Mouse (Mus musculus): ENCODE results near the gene Ubac2.

The Ubac2 gene

DNA sequence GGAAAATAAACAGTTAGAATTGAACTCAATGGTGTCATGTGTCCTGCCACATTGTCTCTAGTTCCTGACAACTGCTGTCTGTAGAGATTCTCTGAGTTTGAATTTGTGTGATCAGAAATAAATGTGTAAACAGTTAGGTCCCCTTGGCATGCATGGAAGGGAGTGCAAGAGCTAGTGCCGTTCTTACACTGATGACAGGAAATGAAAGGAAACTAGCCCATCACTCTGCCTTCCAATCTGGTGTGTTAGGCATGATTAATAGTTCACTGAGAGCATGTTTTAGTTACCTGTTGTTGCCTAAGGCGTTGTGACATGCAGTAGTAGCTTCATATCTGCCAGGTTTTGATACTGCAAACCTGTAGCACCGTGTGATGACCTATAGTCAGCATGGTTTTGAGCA is 69.5 kb downstream of the Ubac2 start:
- no peak for DNase-seq (ENCODE audit: extremely low read depth, low read depth, low spot score)

DNA sequence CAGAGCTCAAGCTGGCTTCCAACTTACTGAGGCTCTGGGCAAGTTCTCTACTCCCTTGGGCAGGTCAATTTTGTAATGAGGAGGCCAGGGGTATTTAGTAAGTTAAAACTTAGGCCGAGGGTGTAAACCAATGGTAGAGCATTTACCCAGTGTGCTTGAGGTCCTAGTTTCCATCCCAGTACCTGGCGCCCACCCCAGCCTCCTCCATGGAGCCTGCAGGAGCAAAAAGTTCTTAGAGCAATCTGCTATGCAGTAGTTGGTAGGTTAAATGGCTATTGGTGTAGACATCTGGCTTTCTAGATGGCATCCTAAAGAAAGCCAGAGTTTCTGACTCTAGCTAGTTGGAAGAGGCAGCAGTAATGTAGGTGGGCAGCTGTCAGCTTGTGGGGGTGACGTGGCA is 71.0 kb downstream of the Ubac2 start:
- DNase-seq (ENCODE audit: extremely low read depth, low read depth, low spot score) = no peak

DNA sequence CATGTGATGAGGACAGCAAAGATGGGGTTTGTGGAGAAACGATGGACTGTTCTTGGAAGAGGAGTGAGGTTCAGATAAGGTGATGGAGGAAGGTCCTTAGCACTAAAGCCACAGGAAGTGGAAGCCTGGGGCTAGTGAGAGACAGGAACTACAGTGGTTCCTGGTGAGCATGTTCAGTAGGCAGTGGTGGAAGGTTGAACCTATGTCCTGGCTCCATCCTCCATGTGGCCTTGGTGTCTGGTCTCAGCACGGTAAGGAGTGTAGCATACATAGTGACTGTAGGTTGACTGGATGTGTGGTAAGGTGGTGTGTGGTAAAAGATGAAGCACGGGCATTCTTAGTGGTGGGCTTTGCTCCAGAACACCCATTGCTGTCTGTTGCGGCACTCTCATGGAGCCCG is 71.5 kb downstream of the Ubac2 start:
- no peak for DNase-seq (ENCODE audit: extremely low read depth, low read depth, low spot score)

DNA sequence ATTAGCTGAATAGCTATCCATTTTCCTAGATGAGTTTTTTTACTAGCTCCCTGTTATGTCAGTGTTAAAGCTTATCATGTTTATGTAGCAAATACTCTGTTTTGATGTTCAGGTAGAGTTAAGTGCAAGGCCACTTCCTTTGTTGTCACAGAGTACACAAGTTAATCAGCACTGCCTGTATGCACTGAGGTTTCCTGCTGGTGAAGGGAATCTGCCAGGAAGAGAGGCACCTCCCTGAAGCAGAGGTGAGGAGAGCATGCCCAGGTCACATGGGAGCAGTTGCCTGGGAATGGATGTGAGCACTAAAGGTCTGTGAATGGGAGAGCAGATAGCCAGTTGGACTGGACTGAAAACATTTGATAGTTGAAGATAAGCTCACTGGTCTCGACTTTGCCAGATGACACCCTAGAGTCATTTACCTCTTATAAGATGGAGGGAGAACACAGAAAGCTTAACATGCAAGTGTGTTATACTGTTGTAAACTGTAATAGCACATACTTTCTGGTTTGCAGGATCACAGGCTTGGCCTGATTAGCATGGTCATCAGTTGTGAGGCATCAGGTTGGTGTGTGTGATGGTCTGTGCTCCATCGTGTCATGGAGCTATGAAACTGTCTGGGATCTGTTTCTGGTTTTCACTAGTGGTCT is 73.1 kb downstream of the Ubac2 start:
- no peak for DNase-seq (ENCODE audit: extremely low read depth, low read depth, low spot score)

DNA sequence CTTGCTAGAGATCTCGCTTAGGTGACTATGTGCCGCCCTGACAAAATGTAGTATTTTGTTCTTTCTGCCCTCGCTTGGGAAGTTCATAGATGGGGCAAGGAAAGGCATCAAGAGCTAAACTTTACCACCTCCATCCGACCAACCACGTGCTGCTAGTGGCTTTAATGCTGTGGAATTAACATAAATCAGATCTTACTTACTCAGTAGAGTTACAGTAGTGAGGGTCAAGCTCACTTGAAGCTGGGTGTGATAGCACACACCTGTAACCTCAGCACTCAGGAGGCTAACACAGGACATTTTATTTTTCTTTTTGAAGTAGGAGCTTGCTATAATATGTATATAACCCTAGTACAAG is 73.6 kb downstream of the Ubac2 start:
- no peak for DNase-seq (ENCODE audit: extremely low read depth, low read depth, low spot score)

DNA sequence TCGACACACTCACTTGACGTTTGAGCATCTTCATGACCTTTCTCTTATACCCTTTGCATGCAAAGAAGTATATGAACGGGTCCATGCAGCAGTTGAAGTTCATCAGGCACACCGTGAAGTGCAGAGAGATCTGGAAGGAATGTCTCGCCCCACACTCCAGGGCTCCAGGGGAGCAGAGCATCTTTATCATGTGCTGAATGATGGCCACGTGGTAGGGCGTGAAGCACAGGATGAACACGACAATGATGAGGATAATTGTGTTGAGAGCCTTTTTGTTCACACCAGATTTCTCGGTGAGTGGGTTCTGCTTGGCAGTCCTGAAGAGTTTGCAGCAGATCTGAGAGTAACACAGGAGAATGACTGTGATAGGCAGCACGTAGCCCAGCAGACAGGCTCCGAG is 75.7 kb downstream of the Ubac2 start:
- no peak for DNase-seq (ENCODE audit: extremely low read depth, low read depth, low spot score)

DNA sequence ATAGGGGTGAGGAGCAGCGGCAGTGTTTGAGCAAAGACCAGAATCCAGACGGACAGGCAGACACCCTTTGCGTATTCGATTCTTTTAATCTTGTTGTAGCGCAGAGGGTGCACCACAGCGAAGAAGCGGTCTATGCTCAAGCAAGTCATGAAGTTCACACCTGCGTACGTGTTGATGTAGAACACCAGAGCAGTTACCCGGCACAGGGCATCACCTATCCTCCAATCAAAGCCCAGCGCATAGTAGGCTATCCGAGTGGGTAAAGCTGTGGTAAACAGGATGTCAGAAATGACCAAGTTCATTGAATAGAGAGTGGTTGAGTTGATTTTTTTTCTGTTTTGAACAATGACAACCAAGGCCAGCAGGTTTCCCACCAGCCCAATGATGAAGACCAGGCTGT is 76.2 kb downstream of the Ubac2 start:
- no peak for DNase-seq (ENCODE audit: extremely low read depth, low read depth, low spot score)

DNA sequence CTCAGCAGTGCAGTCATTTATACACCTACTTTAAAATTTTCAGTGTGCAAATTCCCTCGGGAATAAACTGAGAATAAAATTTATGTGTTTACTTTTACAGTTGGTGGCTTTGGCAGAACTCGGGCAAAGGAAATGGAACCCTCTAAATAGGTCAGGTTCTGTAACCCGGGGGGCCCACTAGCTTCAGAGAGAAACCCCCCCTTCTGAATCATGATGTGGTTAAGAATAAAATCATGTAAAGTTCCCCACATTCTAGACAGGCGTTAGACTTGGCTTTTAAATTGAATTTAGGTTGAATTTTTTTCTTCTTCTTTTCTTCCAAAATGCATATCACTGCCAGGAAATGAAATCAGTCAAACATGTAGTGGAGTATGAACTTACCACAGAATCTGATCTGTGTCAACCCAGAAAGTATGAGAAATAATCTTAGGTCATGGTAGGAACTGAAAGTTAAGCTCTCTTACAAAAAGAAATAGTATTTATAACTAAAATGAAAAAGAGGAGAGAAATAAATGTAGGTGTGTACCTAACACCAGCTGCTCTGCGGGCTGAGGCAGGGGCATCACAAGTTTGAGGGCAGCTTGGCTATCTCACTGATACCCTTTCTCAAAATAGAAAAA is 76.9 kb downstream of the Ubac2 start:
- DNase-seq (ENCODE audit: extremely low read depth, low read depth, low spot score) = no peak

DNA sequence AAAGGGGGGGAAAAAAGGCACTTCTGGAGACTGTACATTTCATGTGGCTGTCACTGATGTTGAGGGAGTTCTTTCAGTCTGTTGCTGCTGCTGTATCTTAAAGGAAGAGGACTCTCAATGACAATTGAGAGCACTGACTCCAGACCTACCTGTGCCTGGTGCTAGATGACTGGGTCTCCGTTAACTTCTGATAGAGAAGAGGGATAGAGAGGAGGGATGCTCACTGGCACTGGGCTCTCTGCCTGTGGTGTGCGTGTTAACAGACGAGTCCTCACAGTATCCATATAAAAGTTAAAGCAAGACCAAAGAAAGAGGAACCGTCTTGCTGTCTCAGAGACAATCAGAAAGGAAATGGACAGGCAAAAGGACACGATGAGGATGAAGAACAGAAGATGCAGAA is 77.9 kb downstream of the Ubac2 start:
- no peak for DNase-seq (ENCODE audit: extremely low read depth, low read depth, low spot score)

DNA sequence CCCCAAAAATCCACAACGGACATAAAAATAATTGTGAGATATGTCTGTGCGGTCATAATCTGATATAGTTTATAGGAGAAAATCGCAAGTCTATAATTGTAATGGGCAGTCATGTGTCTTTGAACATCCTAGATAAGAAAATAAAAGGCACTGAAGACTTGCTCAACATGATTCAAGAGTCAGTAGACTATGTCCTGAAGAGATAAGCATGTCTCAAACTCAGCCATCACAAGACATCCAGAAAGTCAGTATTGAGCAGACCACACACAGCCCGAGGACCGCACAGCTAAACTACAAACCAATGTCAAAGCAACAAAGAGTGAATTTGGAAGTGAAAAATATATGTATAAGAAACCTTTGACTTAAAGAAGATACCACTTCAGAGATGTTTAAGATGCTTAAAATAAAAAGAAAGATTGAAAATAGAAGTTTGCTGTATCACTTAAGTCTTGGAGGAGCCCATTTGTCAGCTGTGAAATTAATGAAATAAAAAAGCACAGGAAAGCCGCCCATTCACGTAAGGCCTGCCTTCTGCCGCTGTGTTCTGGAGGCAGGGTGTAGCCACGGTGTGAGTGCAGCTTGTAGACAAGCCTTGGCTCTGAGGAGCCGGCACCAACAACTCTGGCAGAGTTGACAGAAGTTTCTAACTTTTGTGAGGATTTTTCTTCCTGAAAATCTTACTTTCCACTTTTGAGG is 78.9 kb downstream of the Ubac2 start:
- DNase-seq (ENCODE audit: extremely low read depth, low read depth, low spot score) = no peak

DNA sequence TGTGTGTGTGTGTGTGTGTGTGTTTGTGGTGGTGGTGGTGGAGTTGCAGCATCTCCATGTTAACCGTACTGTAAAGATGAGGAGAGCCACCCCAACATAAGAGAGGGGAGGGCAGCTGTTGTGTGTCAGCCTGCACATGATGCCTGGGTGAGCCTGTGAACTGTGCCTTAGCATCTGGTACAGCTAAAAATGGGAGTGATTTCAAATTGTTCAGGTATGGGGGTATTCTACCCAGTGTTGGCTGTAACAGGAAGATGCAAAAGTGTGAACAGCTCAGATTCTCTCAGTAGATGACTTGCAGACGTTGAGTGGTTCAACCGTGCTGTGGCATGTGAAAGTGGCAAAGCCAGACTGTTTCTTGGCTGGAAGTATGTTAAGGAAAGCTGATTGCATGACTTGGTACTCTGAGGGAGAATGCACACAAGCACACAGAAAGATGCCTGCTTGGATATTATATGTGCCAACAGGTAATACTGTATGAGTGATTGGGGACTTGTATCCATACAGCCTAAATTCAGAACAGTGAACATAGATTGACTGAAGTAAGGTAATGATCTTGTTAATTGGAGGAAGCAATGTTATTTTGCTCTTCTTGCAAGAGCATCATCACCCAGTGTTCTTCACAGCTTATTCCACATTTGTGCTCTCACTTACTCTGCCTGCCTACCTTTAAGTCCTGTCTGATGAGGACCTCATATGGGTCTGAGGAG is 79.8 kb downstream of the Ubac2 start:
- DNase-seq (ENCODE audit: extremely low read depth, low read depth, low spot score) = no peak

DNA sequence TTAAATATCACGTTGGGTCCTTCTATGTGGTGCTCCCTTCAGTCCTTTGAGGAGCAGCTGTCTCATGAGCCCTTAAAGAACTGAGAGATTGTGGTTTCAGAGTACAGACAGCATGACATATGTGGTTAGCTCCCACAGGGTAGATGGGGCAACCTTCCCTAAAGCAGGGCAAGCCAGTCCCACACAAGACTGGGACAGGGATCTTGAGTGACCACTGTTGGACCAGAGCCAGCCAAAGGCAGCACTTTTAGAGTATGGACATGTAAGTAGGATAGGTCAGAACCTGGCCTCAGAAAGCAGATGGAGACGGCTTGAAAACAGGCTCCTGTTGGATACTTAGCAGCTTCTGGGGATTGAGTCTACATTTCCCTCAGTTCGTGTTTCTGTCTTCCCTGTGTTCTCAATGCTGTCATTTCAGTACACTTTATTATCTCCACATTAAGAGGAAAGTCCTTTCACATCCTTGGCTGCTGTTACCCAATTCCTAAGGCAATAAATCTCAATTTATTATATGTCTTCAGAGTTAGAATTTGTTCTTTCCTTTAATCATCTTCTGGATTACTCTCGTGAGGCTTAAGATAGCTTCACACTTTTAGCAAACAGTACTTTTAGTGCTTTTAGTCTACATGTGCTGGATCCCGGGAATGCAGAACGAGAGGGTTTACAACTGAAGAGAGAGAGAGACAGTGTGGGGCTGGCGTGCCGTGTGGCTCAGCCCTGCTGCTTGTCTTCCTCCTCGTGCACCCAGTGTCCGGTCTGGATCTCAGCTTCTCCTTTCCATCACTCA is 80.5 kb downstream of the Ubac2 start:
- peak; percentile 46 for DNase-seq (ENCODE audit: extremely low read depth, low read depth, low spot score)

DNA sequence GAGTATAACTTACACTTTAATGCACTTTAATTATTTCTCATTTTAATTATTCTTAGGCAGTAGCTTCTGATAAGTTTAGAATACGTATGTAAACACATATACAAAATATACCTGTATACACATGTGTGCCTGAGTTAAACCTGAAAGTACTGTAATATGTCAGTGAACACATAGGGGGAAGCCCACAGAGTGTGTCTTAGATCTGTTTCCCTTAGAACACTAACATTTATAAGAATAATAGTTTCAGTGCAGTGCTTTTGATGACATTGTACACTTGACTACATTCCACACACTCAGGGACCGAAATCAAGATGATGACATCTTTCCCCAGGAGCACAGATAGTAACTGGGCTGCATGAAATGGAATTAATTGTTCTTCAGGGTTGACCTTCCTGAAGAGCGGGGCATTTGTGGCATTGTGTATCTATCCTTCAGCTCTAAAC is 81.1 kb downstream of the Ubac2 start:
- DNase-seq (ENCODE audit: extremely low read depth, low read depth, low spot score) = no peak

DNA sequence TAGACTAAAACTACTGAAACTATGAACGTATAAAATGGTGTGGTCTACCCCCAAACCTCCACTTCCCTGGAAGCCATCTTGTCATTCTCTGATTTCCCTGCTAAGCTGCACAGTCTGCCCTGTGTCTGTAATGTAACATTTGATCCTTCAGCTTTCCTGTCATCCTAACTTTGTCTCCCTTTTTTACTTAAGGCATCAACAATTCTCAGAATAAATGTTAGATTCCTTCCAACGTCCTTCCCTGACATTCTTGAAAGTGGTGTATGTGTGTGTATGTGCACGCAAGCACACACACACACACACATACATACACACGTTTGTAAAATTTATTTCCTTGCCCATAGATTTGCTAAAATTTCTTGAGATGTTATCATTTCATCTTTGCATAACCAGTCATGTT is 81.6 kb downstream of the Ubac2 start:
- DNase-seq (ENCODE audit: extremely low read depth, low read depth, low spot score) = no peak

DNA sequence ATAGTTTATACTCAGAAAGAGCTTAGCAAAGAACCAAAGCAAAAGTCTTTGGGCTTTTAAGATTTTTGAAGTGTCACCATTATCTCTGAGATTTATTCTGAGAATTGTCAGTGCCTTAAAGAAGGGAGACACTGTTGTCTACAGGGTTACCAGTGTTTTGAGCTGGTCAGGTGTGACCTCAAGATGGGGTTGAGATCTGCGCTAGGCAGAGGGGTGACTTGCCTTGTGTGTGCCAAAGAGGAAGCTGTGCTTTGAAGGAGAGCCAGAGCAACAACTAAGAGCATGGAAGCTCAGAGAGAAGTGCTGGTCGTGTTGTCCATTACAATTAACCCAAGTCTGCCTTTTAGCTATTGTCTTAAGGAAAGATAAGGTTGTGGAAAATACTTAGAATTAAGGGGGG is 82.1 kb downstream of the Ubac2 start:
- no peak for DNase-seq (ENCODE audit: extremely low read depth, low read depth, low spot score)

DNA sequence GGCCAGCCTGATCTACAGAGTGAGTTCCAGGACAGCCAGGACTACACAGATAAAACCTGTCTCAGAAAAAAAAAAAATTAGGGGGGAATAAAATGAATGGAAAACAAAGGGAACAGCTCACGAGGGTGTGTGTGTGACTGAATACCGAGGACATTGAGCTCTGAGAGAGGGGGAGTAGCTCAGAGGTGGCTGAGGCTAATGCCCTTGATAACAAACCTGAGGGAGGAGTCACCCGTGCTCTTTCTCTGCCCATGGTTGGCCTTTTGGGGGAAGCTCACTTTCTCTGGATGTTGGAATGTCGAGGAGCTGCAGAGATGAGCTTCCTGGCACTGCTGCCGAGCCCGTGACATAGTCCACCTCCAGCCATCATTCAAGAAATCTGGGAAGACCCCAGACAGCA is 82.6 kb downstream of the Ubac2 start:
- no peak for DNase-seq (ENCODE audit: extremely low read depth, low read depth, low spot score)

DNA sequence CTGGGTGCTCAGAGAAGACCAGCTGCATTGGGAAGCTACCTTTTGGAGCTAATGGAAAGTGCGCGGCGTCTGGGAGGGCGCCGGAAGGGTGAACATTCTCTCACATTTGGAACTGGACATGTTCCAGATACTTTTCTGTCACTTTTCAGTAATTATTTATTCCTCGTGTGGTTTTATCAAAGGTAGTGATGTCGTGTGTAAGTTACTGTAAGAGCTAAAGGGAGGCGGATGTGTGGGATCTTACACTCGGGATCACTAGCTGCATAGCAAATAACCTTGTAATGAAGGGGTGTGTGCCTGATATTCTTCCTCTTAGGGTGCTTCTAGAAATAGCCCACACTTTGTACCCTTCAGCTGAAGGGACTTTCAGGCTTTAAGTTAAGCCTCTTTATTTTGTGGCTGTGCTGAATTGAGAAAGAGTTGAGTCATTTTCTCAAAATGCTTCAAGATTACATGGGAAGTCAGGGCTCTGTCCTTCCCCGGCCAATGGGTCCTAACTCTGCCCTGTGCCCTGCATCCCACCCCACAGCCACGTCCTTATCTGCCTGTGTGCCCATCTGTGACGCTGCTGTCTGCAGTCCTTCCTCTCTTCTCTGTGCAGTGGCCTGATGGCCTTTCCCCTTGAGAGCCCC is 83.2 kb downstream of the Ubac2 start:
- DNase-seq (ENCODE audit: extremely low read depth, low read depth, low spot score) = no peak

DNA sequence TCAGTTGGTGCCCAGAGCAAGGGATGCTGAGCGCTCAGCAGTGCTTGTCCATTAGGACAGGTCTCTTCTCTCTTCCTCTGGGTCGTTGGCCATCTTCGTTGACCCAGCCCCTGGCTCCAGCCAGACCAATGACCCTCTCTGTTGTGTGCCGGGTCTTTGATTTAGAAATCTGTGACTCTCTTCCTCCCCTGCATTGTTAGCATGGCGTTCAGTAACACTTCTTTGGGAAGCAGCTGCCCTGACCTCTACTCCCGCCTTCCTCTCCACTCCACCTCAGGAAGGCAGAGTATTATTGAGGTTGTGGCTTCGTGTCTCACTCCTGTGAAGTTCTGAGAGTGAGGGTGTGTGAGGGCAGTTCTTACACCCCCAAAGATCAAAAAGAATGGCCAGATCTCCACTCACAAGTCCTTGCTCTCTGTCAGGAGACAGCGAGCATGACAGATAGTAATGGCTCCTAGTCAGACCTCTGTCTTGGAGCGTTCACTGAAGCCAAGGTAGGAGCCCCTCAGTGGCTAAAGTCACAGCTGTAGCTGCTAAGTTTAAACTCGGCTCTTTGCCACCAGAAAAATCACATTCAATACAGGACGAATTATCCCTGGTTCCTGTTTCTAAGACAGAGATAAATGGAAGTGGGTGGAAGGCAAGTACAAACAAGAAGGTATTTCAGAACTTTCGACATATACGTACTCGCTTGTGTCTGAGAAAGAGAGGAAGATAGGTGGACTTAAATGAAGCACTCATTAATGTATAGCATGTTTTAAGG is 83.9 kb downstream of the Ubac2 start:
- peak; percentile 49 for DNase-seq (ENCODE audit: extremely low read depth, low read depth, low spot score)

DNA sequence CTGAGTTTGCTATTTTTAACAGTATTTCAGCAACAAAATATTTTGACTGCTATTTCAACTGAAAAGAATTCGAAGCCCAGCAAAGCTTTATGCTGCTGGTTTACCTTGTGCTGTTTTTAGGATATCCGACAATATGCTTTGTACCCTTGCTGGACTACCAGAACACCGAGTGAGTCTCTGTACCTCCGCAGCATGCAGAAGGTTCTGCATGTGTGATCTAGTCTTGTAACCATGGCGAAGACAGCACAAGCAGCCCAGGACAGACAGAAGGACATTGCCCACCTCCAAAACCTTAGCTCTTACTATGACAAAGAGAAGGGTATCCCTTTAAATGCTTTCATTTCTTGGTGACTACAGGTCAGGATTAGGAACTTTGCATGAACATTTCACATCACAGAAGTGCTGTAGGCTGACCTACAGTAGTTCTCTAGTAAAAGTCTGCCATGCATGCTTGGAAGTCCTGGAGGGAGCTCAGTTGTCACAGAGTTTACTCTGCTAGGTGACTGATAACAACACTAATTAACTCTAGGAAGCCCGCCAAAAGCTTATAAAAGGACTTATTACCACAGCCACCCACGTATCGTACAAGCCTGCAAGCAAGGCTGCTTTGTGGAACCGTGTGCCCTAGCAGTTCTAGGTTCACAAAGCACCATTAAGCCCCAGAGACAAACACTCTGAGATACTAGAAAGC is 85.0 kb downstream of the Ubac2 start:
- peak; percentile 81 for DNase-seq (ENCODE audit: extremely low read depth, low read depth, low spot score)

Measured in fat pad, adult 2 months (tissue).